Mouse (Mus musculus) adrenal gland, postnatal 36 days (tissue): Measurements from ENCODE around the gene Plxna4. TPM values are rescaled to one million over a fixed set of nuclear protein-coding genes. Genes with fewer than 3 reads are reported as not detected.

Experiments
- DNase-seq, 2 experiments: peaks; one replicate each; pipeline ENCODE4 v3.0.0; 2021; ENCODE audit warnings: mixed read lengths in 1 of 2
- total RNA-seq, 2 experiments: library from RNA; stranded (reverse); gene quantifications; 2 replicates each; pipeline ENCODE4 v1.2.3; 2021

The Plxna4 gene
- total RNA-seq, 2 experiments from 2014 or later: 4.3 to 5.2 TPM

- no peak for DNase-seq
Measured at GRCm38 (mm10) chr6:32160370-32160769, 427.6 kb downstream of the Plxna4 start.

- DNase-seq: no peak
Measured at GRCm38 (mm10) chr6:32159931-32160330, 428.1 kb downstream of the Plxna4 start.

- no peak for DNase-seq
Measured at GRCm38 (mm10) chr6:32158347-32158746, 429.6 kb downstream of the Plxna4 start.

DNA sequence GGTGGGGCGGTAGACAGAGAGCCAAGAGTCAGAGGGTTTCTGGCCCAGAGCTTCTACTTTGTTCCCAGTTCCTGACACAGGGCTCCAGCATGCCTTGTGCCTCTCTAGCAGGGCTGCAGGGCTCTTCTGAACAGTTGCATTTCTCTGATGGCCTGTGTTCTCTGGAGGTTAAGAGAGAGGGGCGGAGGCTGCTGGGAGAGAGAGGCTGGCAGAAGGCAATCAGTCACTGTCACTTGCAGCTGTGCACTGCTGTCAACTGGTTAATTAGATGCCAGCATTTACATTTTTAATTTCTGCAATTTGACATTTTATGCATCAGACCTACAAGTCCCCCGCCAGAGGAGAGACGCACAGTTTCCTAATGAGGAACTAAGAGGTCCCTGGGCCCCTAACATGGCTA is 434.8 kb downstream of the Plxna4 start:
- DNase-seq: no peak

DNA sequence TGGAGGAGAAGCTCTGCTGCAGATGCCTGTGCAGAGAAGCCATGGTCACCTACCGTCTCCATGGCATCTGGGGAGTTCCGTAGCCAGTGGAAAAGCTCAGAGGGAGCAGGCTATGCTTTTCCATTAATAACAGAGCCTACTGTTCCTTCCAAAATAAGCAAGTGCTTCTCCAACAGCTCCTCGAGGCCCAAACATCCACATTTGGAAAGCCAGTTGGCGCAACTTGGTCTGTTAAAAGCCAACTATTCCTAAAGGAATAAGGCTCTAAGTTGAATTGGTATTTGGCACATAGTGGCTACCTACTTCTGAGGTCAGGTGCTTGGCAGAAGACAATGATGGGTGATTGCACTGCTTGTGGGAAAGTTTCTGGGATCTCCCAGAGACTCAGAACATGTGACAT is 437.2 kb downstream of the Plxna4 start:
- no peak for DNase-seq

DNA sequence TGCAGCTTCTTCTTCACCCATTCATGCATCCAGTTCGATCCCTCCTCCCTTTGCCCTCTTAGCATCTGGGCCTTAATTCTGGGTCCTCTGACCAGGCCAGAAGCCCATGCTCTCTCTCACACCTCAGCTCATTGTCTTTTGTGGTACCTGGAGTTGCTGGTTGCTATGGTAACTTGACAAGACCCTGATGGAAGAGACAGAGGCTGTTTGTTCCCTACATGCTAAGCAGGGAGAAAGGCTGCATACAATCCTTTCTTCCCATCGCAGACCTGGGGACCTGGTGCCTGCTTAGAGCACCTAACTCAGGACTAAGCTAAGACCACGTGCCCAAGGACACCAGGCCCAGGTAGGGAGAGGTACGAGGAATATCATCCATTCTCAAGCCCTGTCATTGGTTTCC is 443.2 kb downstream of the Plxna4 start:
- no peak for DNase-seq

DNA sequence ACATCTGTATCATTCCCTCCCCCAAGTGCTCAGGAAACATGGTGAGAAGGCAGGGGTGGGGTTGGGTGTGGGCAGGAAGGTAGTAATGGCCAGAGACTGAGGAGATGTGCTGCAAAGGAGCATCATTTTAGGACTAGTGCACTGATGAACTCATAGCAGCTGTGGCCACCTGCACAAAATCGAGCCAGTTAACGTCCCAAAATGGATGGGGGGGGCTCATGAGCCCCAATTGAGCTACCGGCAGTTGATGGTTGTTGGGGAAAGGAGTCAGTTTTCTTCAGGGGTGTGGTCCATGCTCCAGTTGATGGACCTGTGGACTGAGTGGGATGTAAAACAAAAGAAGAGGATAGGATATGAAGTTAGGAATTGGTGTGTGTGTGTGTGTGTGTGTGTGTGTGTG is 448.5 kb downstream of the Plxna4 start:
- no peak for DNase-seq

DNA sequence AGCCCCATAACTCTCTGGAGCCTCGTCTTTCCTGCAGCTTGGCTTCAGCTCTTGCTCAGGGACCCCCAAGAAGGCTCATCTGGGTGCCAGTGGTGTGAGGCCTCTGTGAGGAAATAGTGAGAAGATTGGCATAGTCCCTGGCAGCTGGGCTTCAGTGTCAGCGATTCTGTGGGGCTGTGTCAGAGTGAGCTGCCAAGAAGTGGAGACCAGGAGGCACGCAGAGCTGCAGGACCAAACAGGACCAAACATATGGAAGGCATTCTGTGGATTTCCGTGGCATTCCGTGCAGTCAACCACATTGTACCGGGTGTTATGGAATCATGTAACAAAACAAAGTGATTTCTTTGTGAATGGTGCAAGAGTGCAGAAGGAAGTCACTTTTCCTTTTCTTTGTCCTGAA is 461.1 kb downstream of the Plxna4 start:
- no peak for DNase-seq

DNA sequence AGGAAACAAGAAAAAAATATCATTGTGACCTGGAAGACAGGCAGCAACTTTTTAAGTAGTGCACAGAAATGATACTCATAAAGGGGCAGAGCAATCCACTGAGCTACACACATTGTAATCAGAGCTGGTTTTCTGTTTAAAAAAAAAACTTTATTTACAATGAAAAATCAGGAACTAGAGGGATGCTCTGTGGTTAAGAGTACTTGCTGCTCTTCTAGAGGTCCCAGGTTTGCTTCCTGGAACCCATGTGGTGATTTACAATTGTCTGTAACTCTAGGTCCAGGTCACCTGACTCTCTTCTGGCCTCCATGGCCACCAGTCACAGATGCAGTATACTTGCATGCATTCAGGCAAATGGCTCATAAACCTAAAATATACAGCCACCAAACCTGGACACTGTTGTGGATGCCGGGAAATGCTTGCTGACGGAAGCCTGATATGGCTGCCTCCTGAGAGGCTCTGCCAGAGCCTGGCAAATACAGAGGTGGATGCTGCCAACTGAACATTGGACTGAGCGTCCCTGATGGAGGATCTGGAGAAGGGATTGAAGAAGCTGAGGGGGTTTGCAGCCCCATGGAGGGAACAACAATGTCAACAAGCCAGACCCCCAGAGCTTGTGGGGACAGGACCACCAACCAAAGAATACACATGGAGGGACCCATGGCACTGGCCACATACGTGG is 465.3 kb downstream of the Plxna4 start:
- no peak for DNase-seq

- no peak for DNase-seq
Measured at GRCm38 (mm10) chr6:32120931-32121330, 467.1 kb downstream of the Plxna4 start.

DNA sequence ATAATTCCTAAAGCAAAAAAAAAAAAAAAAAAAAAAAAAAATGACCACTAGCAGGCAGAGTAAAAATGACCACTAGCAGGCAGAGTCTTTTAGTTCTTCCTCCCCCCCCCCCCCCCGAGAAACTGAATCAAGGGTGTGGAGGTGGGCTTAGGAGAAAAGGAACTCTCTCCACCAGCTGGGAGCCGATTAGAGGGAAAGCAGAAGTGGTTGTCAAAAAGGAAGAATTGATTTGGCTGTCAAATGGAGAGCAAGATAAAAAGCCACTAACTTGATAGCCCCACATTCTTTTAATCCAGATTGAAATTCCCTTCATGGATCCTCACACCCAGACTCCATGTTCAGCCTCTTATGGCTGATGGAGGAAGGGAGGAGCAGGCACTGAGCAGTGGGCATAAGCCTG is 478.8 kb downstream of the Plxna4 start:
- DNase-seq: no peak

DNA sequence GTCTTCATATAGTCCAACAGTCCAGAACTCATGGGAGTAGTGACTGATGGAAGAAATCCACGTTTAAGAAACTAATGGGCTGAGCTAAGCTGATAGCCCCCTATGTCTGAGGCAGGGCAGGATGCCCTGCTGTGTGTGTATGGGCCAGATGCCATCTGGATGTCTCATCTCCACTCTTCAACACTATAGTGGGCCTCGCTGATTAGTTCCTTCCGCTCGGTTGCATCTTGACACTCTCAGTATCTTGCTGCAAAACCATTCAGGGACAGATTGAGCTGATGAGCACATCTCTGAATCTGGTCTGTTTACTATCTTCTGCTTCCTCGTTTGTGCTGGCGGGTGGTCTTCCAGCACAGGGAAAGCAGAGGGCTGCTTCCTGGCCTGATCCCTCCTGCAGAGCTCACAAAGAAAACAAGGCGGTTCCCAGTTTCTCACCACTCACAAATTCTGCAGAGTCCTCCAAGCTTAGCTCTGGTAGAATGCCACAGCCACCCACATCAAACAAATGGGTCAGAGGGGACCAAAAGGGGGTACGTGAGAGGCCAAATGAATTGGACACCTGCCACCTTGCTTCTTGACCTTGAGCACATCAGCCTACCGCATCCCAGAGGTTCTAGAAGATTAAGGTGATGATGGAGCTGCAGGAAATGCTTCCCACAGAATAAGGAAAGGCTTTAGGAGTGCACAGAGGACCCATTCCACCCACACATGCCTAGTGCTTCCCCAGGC is 482.3 kb downstream of the Plxna4 start:
- no peak for DNase-seq
